Mouse (Mus musculus): ENCODE measurements around the gene 2900026A02Rik. TPM values are rescaled to one million over a fixed set of nuclear protein-coding genes. Genes with fewer than 3 reads are reported as not detected.

2900026A02Rik gene
- polyA plus RNA-seq, 1 experiment = 16.6 TPM

- Histone ChIP-seq H3K4me2 (ENCODE audit: low read depth) (peak overlapping the region; percentile 44), H3ac (ENCODE audit: control insufficient read depth, insufficient read length) (no peak overlapping the region), H3K4me3 (no peak overlapping the region), H3K79me2 (ENCODE audit: control insufficient read depth, insufficient read depth) (peaks cover 7% of the 10 kb centered on the region), H3K36me3 (ENCODE audit: control insufficient read depth, insufficient read depth) (no peaks in the 10 kb centered on the region), H3K27me3 (ENCODE audit: control insufficient read depth, insufficient read depth, insufficient read length) (no peaks in the 10 kb centered on the region)
- TF ChIP-seq E2F4 (IDR thresholded peaks at IDR 0.05; ENCODE audit: insufficient read depth) = no peak
- TF ChIP-seq POLR2A (IDR thresholded peaks at IDR 0.05; ENCODE audit: insufficient read length, low read depth) = no peak
- no peak for TF ChIP-seq TCF12 (IDR thresholded peaks at IDR 0.05; ENCODE audit: insufficient read depth, poor library complexity, severe bottlenecking)
- no peak for TF ChIP-seq MAX (IDR thresholded peaks at IDR 0.05; ENCODE audit: low read depth)
- no peak for TF ChIP-seq POLR2AphosphoS2 (IDR thresholded peaks at IDR 0.05; ENCODE audit: insufficient read length, low read depth)
- TF ChIP-seq MYOD1 (IDR thresholded peaks at IDR 0.05; ENCODE audit: control insufficient read depth in 1 of 3, insufficient read length in 2 of 3, low read depth in 2 of 3) = no peak
- no peak for TF ChIP-seq SRF (IDR thresholded peaks at IDR 0.05; ENCODE audit: control insufficient read depth, insufficient read length, low read depth)
- no peak for TF ChIP-seq TCF3 (IDR thresholded peaks at IDR 0.05; ENCODE audit: insufficient read length, low read depth)
- TF ChIP-seq USF1 (IDR thresholded peaks at IDR 0.05; ENCODE audit: low read depth) = no peak
- TF ChIP-seq CEBPB (IDR thresholded peaks at IDR 0.05; ENCODE audit: insufficient read depth, poor library complexity, severe bottlenecking) = no peak
- no peak for TF ChIP-seq MYOG (IDR thresholded peaks at IDR 0.05; ENCODE audit: control insufficient read depth in 1 of 3, insufficient read depth in 1 of 3, insufficient read length in 2 of 3, low read depth in 2 of 3)
- no peak for TF ChIP-seq REST (IDR thresholded peaks at IDR 0.05; ENCODE audit: insufficient read depth, insufficient read length)
Observed at GRCm38 (mm10) chr5:113209401-113209750, 11.7 kb downstream of the 2900026A02Rik start.

DNA sequence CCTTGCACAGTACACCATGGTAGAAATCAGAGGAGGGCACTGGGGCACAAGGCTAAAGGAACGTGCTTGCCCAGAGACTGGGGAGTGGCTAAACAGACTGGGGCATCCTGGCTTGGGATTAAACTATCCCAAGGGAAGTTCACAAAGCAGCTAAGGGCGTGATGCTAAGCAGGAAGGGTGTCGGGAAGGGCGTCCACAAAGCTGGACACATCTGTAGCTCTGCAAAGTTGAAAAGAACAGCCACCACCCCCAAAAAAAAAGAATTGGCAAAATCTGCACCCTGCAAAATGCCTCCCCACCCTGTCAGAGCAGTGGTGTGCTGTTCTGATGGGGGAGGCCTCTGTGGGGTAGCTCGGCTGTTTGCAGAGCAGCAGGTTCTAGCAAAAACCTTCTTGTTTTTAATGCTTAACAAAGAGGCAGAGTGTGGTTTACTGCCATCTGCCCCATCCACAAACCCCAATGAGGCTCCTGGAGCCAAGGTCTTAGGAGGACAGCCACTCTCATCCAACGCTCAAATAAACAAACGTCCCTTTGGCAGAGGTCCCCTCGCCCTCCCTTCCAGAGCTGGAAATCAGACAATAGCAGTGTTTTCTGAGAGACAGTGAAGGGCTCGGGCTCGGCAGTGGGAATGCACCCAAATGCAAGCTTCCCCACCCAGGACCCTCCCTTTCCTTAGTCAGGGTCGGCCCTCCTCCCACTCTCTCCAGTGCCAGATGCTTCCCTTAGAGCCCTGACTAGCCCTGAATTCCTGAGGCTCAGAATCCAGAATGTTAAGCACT, 12.2 kb downstream of the 2900026A02Rik start:
- peak overlapping the region; percentile 44 for H3K4me2 ChIP-seq (ENCODE audit: low read depth)
- H3K79me2 ChIP-seq (ENCODE audit: control insufficient read depth, insufficient read depth) = peaks cover 4% of the 10 kb centered on the region
- H3K36me3 ChIP-seq (ENCODE audit: control insufficient read depth, insufficient read depth) = no peaks in the 10 kb centered on the region
- no peak overlapping the region for H3ac ChIP-seq (ENCODE audit: control insufficient read depth, insufficient read length)
- TF ChIP-seq SRF (IDR thresholded peaks at IDR 0.05; ENCODE audit: control insufficient read depth, insufficient read length, low read depth) (no peak), TCF12 (IDR thresholded peaks at IDR 0.05; ENCODE audit: insufficient read depth, poor library complexity, severe bottlenecking) (no peak), E2F4 (IDR thresholded peaks at IDR 0.05; ENCODE audit: insufficient read depth) (no peak), MAX (IDR thresholded peaks at IDR 0.05; ENCODE audit: low read depth) (no peak), TCF3 (IDR thresholded peaks at IDR 0.05; ENCODE audit: insufficient read length, low read depth) (no peak), POLR2A (IDR thresholded peaks at IDR 0.05; ENCODE audit: insufficient read length, low read depth) (no peak), POLR2AphosphoS2 (IDR thresholded peaks at IDR 0.05; ENCODE audit: insufficient read length, low read depth) (no peak), CEBPB (IDR thresholded peaks at IDR 0.05; ENCODE audit: insufficient read depth, poor library complexity, severe bottlenecking) (no peak), MYOG (IDR thresholded peaks at IDR 0.05; ENCODE audit: control insufficient read depth in 1 of 3, insufficient read depth in 1 of 3, insufficient read length in 2 of 3, low read depth in 2 of 3) (no peak), USF1 (IDR thresholded peaks at IDR 0.05; ENCODE audit: low read depth) (no peak), MYOD1 (IDR thresholded peaks at IDR 0.05; ENCODE audit: control insufficient read depth in 1 of 3, insufficient read length in 2 of 3, low read depth in 2 of 3) (no peak), REST (IDR thresholded peaks at IDR 0.05; ENCODE audit: insufficient read depth, insufficient read length) (no peak)
- H3K4me3 ChIP-seq = no peak overlapping the region
- H3K27me3 ChIP-seq (ENCODE audit: control insufficient read depth, insufficient read depth, insufficient read length) = no peaks in the 10 kb centered on the region

GRCm38 (mm10) chr5:113208048-113208447, 13.0 kb downstream of the 2900026A02Rik start:
- no peaks in the 10 kb centered on the region for H3K36me3 ChIP-seq (ENCODE audit: control insufficient read depth, insufficient read depth)
- H3K79me2 ChIP-seq (ENCODE audit: control insufficient read depth, insufficient read depth) = no peaks in the 10 kb centered on the region
- no peak overlapping the region for H3K4me3 ChIP-seq
- no peak overlapping the region for H3ac ChIP-seq (ENCODE audit: control insufficient read depth, insufficient read length)
- H3K4me2 ChIP-seq (ENCODE audit: low read depth) = peak overlapping the region; percentile 4
- no peaks in the 10 kb centered on the region for H3K27me3 ChIP-seq (ENCODE audit: control insufficient read depth, insufficient read depth, insufficient read length)
- TF ChIP-seq E2F4 (IDR thresholded peaks at IDR 0.05; ENCODE audit: insufficient read depth) (no peak), POLR2AphosphoS2 (IDR thresholded peaks at IDR 0.05; ENCODE audit: insufficient read length, low read depth) (no peak), TCF3 (IDR thresholded peaks at IDR 0.05; ENCODE audit: insufficient read length, low read depth) (no peak), SRF (IDR thresholded peaks at IDR 0.05; ENCODE audit: control insufficient read depth, insufficient read length, low read depth) (no peak), POLR2A (IDR thresholded peaks at IDR 0.05; ENCODE audit: insufficient read length, low read depth) (no peak), CEBPB (IDR thresholded peaks at IDR 0.05; ENCODE audit: insufficient read depth, poor library complexity, severe bottlenecking) (no peak), REST (IDR thresholded peaks at IDR 0.05; ENCODE audit: insufficient read depth, insufficient read length) (no peak), USF1 (IDR thresholded peaks at IDR 0.05; ENCODE audit: low read depth) (no peak), MAX (IDR thresholded peaks at IDR 0.05; ENCODE audit: low read depth) (no peak), TCF12 (IDR thresholded peaks at IDR 0.05; ENCODE audit: insufficient read depth, poor library complexity, severe bottlenecking) (no peak), MYOD1 (IDR thresholded peaks at IDR 0.05; ENCODE audit: control insufficient read depth in 1 of 3, insufficient read length in 2 of 3, low read depth in 2 of 3) (no peak), MYOG (IDR thresholded peaks at IDR 0.05; ENCODE audit: control insufficient read depth in 1 of 3, insufficient read depth in 1 of 3, insufficient read length in 2 of 3, low read depth in 2 of 3) (no peak)

GRCm38 (mm10) chr5:113206670-113207352, 14.2 kb downstream of the 2900026A02Rik start:
- H3ac ChIP-seq (ENCODE audit: control insufficient read depth, insufficient read length) = no peak overlapping the region
- no peaks in the 10 kb centered on the region for H3K36me3 ChIP-seq (ENCODE audit: control insufficient read depth, insufficient read depth)
- no peak for TF ChIP-seq POLR2A (IDR thresholded peaks at IDR 0.05; ENCODE audit: insufficient read length, low read depth)
- peak; percentile 48 for TF ChIP-seq USF1 (IDR thresholded peaks at IDR 0.05; ENCODE audit: low read depth)
- peak in 2 of 3 experiments; percentile 41 to 47 for TF ChIP-seq MYOG (IDR thresholded peaks at IDR 0.05; ENCODE audit: control insufficient read depth in 1 of 3, insufficient read depth in 1 of 3, insufficient read length in 2 of 3, low read depth in 2 of 3)
- peak; percentile 69 for TF ChIP-seq TCF12 (IDR thresholded peaks at IDR 0.05; ENCODE audit: insufficient read depth, poor library complexity, severe bottlenecking)
- peak; percentile 67 to 91 (median 91) for TF ChIP-seq MYOD1 (IDR thresholded peaks at IDR 0.05; ENCODE audit: control insufficient read depth in 1 of 3, insufficient read length in 2 of 3, low read depth in 2 of 3)
- TF ChIP-seq CEBPB (IDR thresholded peaks at IDR 0.05; ENCODE audit: insufficient read depth, poor library complexity, severe bottlenecking) = no peak
- H3K4me3 ChIP-seq = no peak overlapping the region
- H3K4me2 ChIP-seq (ENCODE audit: low read depth) = peak overlapping the region; percentile 38
- H3K27me3 ChIP-seq (ENCODE audit: control insufficient read depth, insufficient read depth, insufficient read length) = no peaks in the 10 kb centered on the region
- no peaks in the 10 kb centered on the region for H3K79me2 ChIP-seq (ENCODE audit: control insufficient read depth, insufficient read depth)

All from myocyte (in vitro differentiated cells).